Mouse (Mus musculus) mouse embryonic stem cell (cell line): ENCODE data around the gene Tmem212.
"Not testable (repeated sequence)": the region's sequence is repeated elsewhere in the genome, so short reads cannot be mapped to it uniquely, and the experiment has no call there.

Experiments
- in situ Hi-C, 2 experiments: fragments of 300-500 bp; cut with MboI; formaldehyde crosslinking; loops; 1 replicate in 1 of 2; 3 replicates in 1 of 2; pipeline ENCODE4 v1.14.3; 2019 to 2020; ENCODE audit warnings: low sequenced_read_pairs in 2 of 2, low pct_unique_long_range_greater_than_20kb in 1 of 2, mixed read lengths in 1 of 2; ENCODE audit not compliant: unreplicated experiment in 1 of 2

Tmem212 gene

GRCm38 (mm10) chr3:27896318-27896892 lies at the start of gene Tmem212:
TSS of gene Tmem212 (minus strand) at chr3:27896368.
- in situ Hi-C loops, result no loop called here

- in situ Hi-C loops, result not testable (repeated sequence)
Measured at GRCm38 (mm10) chr3:27945397-27945796, 49.2 kb upstream of the Tmem212 start.

GRCm38 (mm10) chr3:27942991-27943390 lies 46.8 kb upstream of the Tmem212 start:
- in situ Hi-C loops, result no loop called here

- in situ Hi-C loops, result no loop called here
Measured at GRCm38 (mm10) chr3:27941634-27942033, 45.5 kb upstream of the Tmem212 start.

GRCm38 (mm10) chr3:27938381-27939323 lies 42.5 kb upstream of the Tmem212 start, which contains the start of gene Pld1:
TSS of gene Pld1 (plus strand) at chr3:27938695.
- in situ Hi-C loops, result no loop called here

GRCm38 (mm10) chr3:27937144-27938110 lies 41.3 kb upstream of the Tmem212 start:
- in situ Hi-C loops, result no loop called here

GRCm38 (mm10) chr3:27936731-27937130 lies 40.6 kb upstream of the Tmem212 start:
- in situ Hi-C loops, result no loop called here

- in situ Hi-C loops, result no loop called here
Measured at GRCm38 (mm10) chr3:27935644-27936043, 39.5 kb upstream of the Tmem212 start.

GRCm38 (mm10) chr3:27932391-27932790 lies 36.2 kb upstream of the Tmem212 start:
- in situ Hi-C loops, result no loop called here

- in situ Hi-C loops, result no loop called here
Measured at GRCm38 (mm10) chr3:27929219-27929618, 33.1 kb upstream of the Tmem212 start.

GRCm38 (mm10) chr3:27924037-27924436 lies 27.9 kb upstream of the Tmem212 start:
- in situ Hi-C loops, result no loop called here

- in situ Hi-C loops, result no loop called here
Measured at GRCm38 (mm10) chr3:27921268-27922020, 25.3 kb upstream of the Tmem212 start.

GRCm38 (mm10) chr3:27918656-27919436 lies 22.7 kb upstream of the Tmem212 start:
- in situ Hi-C loops, result no loop called here

- in situ Hi-C loops, result no loop called here
Measured at GRCm38 (mm10) chr3:27909016-27909415, 12.8 kb upstream of the Tmem212 start.

- in situ Hi-C loops, result no loop called here
Measured at GRCm38 (mm10) chr3:27908316-27908715, 12.1 kb upstream of the Tmem212 start.

GRCm38 (mm10) chr3:27907301-27907700 lies 11.1 kb upstream of the Tmem212 start:
- in situ Hi-C loops, result no loop called here

GRCm38 (mm10) chr3:27906647-27907209 lies 10.6 kb upstream of the Tmem212 start:
- in situ Hi-C loops, result no loop called here
